Mouse (Mus musculus) kidney, adult 10 weeks (tissue): ENCODE data around the gene Gm21258. TPM values are rescaled to one million over a fixed set of nuclear protein-coding genes. Genes with fewer than 3 reads are reported as not detected.

Source experiments
- polyA plus RNA-seq: library from polyadenylated mRNA; stranded (reverse); fragments of 350-450 nt; fragmentation: Illumina TruSeq; extraction: RNeasy Lipid Tissue Mini Kit (QIAGEN cat#74804); gene quantifications from one replicate; pipeline ENCODE4 v1.2.3, GENCODE M21; 2014; ENCODE audit warnings: low read depth, low replicate concordance

Gene Gm21258
- not detected for polyA plus RNA-seq

GRCm38 (mm10) chrY:52779740-52780139 lies at the start of gene Gm21258:
Gene Gm21258, plus strand, starts transcription at chrY:52780040.

